Mouse (Mus musculus) adrenal gland, adult 10 weeks (tissue): ENCODE data around the gene Hist1h4m. TPM values are rescaled to one million over a fixed set of nuclear protein-coding genes. Genes with fewer than 3 reads are reported as not detected.

Experiments
- polyA plus RNA-seq: library from polyadenylated mRNA; stranded (reverse); fragments of 350-450 nt; fragmentation: Illumina TruSeq; extraction: RNeasy Lipid Tissue Mini Kit (QIAGEN cat#74804); gene quantifications from one replicate; pipeline ENCODE4 v1.2.3, GENCODE M21; 2014; ENCODE audit warnings: low read depth, low replicate concordance

Hist1h4m gene
- not detected for polyA plus RNA-seq

DNA sequence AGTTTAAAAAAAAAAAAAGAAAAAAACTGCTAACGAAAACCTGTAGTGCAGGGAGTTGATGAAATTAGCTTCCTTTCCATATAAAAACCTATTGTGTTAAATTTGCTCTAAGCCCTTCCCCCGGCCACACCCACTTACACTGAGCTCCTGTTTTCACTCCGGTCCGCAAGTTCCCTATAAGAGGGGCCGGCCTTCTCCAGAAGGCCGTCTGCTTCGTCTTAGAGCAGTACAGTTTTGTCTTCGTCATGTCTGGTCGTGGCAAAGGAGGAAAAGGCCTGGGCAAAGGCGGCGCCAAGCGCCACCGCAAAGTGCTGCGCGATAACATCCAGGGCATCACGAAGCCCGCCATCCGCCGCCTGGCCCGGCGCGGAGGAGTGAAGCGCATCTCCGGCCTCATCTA lies at the start of gene Hist1h4m:
Gene Hist1h4m (plus strand): TSS at position 208 of the 400 bp plus-strand sequence.

DNA sequence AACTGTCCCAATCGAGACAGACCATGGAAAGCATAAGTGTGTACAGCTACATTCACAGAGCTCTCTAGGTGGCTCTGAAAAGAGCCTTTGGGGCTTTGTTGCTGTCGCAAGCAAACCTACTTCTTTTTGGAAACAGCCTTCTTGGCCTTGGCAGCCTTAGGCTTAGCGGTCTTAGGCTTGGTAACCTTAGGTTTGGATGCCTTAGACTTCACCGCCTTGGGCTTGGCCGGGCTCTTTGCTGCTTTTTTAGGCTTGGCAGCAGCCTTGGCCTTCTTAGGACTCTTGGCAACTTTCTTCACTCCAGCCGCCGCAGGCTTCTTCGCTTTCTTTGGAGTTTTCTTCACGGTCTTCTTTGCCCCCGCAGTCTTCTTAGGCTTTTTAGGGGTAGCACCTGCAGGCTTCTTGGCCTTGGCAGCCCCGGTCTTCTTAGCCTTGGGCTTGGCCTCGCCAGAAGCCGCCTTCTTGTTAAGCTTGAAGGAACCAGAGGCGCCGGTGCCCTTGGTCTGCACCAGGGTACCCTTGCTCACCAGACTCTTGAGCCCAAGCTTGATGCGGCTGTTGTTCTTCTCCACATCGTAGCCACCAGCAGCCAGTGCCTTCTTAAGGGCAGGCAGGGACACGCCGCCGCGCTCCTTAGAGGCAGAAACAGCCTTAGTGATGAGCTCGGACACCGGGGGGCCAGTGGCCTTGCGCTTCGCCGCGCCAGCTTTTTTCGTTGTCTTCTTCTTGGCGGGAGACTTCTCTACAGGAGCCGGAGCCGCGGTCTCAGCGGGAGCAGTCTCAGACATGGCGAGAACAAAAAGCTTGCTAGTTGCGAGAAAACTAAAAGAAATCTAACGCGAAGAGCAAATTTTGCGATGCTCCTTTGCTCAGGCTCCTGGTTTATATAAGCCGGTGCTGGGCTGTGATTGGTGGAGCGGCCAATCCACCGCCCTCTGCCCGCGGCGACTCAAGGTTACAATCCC lies 31.5 kb upstream of the Hist1h4m start, which contains the start of gene Hist1h1b:
Gene Hist1h1b (minus strand): TSS at position 859 of the 965 bp plus-strand sequence.

DNA sequence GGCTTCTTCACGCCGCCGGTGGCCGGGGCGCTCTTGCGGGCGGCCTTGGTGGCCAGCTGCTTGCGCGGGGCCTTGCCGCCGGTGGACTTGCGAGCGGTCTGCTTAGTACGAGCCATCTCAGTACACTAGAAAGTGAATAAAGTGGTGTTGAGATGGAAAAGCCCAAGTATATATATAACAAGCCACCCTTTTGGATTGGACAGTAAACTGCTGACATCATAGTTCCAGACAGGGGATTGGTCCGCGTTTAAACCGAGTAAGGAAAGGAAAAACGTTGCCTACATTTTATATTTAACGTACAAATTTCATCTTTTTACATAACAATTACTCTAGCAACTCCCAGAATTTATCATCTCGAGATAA lies 28.3 kb upstream of the Hist1h4m start, which contains the start of gene Hist1h3i:
Gene Hist1h3i (minus strand): TSS at position 116 of the 363 bp plus-strand sequence.

DNA sequence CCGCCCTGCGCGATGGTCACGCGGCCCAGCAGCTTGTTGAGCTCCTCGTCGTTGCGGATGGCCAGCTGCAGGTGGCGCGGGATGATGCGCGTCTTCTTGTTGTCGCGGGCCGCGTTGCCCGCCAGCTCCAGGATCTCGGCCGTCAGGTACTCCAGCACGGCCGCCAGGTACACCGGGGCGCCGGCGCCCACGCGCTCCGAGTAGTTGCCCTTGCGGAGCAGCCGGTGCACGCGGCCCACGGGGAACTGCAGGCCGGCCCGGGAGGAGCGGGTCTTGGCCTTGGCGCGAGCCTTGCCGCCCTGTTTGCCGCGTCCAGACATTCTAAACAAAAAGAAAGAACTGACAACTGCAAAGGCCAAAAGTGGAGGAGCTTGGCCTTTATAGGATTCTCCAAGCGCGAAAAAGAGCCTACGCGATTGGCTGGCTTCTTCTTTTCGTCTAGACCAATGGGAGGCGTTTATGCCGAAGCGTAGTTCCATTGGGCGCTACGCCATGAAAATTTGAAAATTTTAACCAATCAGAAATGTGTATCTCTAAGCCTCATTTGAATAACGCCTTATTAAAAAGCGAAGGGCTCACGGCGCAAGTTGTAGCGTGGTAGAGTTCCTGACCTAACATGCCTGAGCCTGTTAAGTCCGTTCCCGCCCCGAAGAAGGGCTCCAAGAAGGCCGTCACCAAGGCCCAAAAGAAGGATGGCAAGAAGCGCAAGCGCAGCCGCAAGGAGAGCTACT lies 24.5 kb upstream of the Hist1h4m start, which contains the start of the genes Hist1h2an and Hist1h2bp:
Gene Hist1h2an (minus strand): TSS at position 320 of the 731 bp plus-strand sequence.
Gene Hist1h2bp (plus strand): TSS at position 563 of the 731 bp plus-strand sequence.

DNA sequence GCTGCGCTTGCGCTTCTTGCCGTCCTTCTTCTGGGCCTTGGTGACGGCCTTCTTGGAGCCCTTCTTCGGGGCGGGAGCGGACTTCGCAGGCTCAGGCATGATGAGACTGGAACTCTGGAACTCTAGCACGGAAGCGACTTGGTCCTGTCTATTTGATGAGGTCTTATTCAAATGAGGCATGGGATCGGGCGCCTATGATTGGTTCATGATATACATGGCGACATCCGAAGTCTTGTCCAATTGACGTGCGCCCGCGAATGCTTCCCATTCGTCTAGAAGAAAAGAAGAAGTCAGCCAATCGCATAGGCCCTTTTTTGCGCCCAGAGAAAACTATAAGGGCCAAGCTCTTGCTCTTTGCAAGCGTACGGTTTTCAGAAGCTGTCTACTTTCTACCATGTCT lies 1.5 kb upstream of the Hist1h4m start, which contains the start of the genes Hist1h2bq and Hist1h2ao:
Gene Hist1h2bq (minus strand): TSS at position 125 of the 400 bp plus-strand sequence.
Gene Hist1h2ao (plus strand): TSS at position 393 of the 400 bp plus-strand sequence.

DNA sequence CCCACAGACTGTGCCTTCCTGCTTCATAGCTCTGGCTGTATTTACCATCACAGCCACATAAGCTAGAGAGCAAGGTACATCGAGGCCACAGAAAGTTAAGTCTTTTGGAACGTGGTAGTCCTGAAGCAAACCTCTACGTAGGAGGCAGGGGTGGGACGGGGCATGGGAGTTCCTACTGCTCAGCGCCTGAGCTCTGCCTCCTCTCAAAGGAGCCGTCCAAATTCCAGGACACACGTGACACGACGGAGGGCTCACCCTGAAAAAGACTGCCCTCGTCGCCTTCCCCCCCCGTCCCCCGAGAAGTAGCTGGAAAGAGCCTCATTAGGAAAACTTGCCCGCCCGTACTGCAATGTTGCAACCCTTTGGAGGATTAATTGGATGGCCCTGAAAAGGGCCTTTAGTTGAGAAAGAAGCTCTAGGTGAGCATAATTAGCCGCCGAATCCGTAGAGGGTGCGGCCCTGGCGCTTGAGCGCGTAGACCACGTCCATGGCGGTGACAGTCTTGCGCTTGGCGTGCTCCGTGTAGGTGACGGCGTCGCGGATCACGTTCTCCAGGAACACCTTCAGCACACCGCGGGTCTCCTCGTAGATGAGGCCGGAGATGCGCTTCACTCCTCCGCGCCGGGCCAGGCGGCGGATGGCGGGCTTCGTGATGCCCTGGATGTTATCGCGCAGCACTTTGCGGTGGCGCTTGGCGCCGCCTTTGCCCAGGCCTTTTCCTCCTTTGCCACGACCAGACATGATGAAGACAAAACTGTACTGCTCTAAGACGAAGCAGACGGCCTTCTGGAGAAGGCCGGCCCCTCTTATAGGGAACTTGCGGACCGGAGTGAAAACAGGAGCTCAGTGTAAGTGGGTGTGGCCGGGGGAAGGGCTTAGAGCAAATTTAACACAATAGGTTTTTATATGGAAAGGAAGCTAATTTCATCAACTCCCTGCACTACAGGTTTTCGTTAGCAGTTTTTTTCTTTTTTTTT lies 20.2 kb downstream of the Hist1h4m start, which contains the start of gene Hist1h4n:
Gene Hist1h4n (minus strand): TSS at position 779 of the 977 bp plus-strand sequence.

DNA sequence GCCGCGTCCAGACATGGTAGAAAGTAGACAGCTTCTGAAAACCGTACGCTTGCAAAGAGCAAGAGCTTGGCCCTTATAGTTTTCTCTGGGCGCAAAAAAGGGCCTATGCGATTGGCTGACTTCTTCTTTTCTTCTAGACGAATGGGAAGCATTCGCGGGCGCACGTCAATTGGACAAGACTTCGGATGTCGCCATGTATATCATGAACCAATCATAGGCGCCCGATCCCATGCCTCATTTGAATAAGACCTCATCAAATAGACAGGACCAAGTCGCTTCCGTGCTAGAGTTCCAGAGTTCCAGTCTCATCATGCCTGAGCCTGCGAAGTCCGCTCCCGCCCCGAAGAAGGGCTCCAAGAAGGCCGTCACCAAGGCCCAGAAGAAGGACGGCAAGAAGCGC lies 21.9 kb downstream of the Hist1h4m start, which contains the start of the genes Hist1h2ap and Hist1h2br:
Gene Hist1h2ap (minus strand): TSS at position 47 of the 400 bp plus-strand sequence.
Gene Hist1h2br (plus strand): TSS at position 283 of the 400 bp plus-strand sequence.

Other genes with a start within 250 kb of the Hist1h4m start
- gene Olfr1364, start 230.0 kb upstream of the Hist1h4m start, polyA plus RNA-seq, result not detected
- not detected for gene Olfr1362, start 197.7 kb upstream of the Hist1h4m start, polyA plus RNA-seq
- gene Olfr11, start 169.2 kb upstream of the Hist1h4m start, polyA plus RNA-seq, result not detected
- gene Olfr1361, start 148.4 kb upstream of the Hist1h4m start, polyA plus RNA-seq, result not detected
- not detected for gene Olfr1360, start 134.3 kb upstream of the Hist1h4m start, polyA plus RNA-seq
- gene Olfr1359, start 113.6 kb upstream of the Hist1h4m start, polyA plus RNA-seq, result not detected
- gene Hist1h2bl, start 95.6 kb upstream of the Hist1h4m start, polyA plus RNA-seq, result not detected
- not detected for gene Hist1h2ai, start 95.3 kb upstream of the Hist1h4m start, polyA plus RNA-seq
- gene Hist1h3h, start 94.1 kb upstream of the Hist1h4m start, polyA plus RNA-seq, result not detected
- gene Hist1h2bm, start 89.7 kb upstream of the Hist1h4m start, polyA plus RNA-seq, result not detected
- gene Hist1h4j, start 76.7 kb upstream of the Hist1h4m start, polyA plus RNA-seq, result not detected
- not detected for gene Hist1h4k, start 61.2 kb upstream of the Hist1h4m start, polyA plus RNA-seq
- gene Hist1h2ak, start 57.9 kb upstream of the Hist1h4m start, polyA plus RNA-seq, result not detected
- not detected for gene Hist1h2bn, start 57.6 kb upstream of the Hist1h4m start, polyA plus RNA-seq
- not detected for gene Hist1h1b, start 31.1 kb upstream of the Hist1h4m start, polyA plus RNA-seq
- not detected for gene Hist1h3i, start 28.4 kb upstream of the Hist1h4m start, polyA plus RNA-seq
- not detected for gene Hist1h2an, start 24.5 kb upstream of the Hist1h4m start, polyA plus RNA-seq
- not detected for gene Hist1h2bp, start 24.3 kb upstream of the Hist1h4m start, polyA plus RNA-seq
- gene Hist1h2bq, start 1.5 kb upstream of the Hist1h4m start, polyA plus RNA-seq, result not detected
- gene Hist1h2ao, start 1.3 kb upstream of the Hist1h4m start, polyA plus RNA-seq, result not detected
- gene Hist1h4n, start 20.4 kb downstream of the Hist1h4m start, polyA plus RNA-seq, result not detected
- gene Hist1h2ap, start 21.8 kb downstream of the Hist1h4m start, polyA plus RNA-seq, result not detected
- gene Hist1h2br, start 22.0 kb downstream of the Hist1h4m start, polyA plus RNA-seq, result 1.2 TPM
- gene Zfp184, start 133.3 kb downstream of the Hist1h4m start, polyA plus RNA-seq, result 2.9 TPM
- gene Pom121l2, start 169.4 kb downstream of the Hist1h4m start, polyA plus RNA-seq, result not detected
- gene Prss16, start 198.0 kb downstream of the Hist1h4m start, polyA plus RNA-seq, result 0.35 TPM
- gene Hist1h2ah, start 223.8 kb downstream of the Hist1h4m start, polyA plus RNA-seq, result not detected
- gene Hist1h2bk, start 224.1 kb downstream of the Hist1h4m start, polyA plus RNA-seq, result not detected
- 7.8 TPM for gene Hist1h4i, start 229.6 kb downstream of the Hist1h4m start, polyA plus RNA-seq
- not detected for gene Hist1h2ag, start 231.2 kb downstream of the Hist1h4m start, polyA plus RNA-seq
- gene Hist1h2bj, start 231.5 kb downstream of the Hist1h4m start, polyA plus RNA-seq, result not detected